Mouse (Mus musculus) embryonic facial prominence, embryonic 14.5 days (tissue): Measurements from ENCODE around the gene Mup21. TPM values are rescaled to one million over a fixed set of nuclear protein-coding genes. Genes with fewer than 3 reads are reported as not detected.
"Not testable (repeated sequence)": the region's sequence is repeated elsewhere in the genome, so short reads cannot be mapped to it uniquely, and the experiment has no call there.

ENCODE experiments used
- ATAC-seq: fragments of 200-750 bp; cut with Nextera tagmentation; 2 replicates; pipeline ENCODE4 v1.8.0; 2017; ENCODE audit warnings: low read depth, moderate number of reproducible peaks, moderate TSS enrichment
- DNase-seq: peaks from one replicate; pipeline ENCODE4 v3.0.0-alpha.2; 2015; ENCODE audit warnings: low spot score
- H3K27ac ChIP-seq: fragments of 300-500 bp; sonication (generic); replicated peaks from 2 replicates; pipeline ENCODE4 v1.5.1; 2014; ENCODE audit warnings: low read depth, mild to moderate bottlenecking, low read length, moderate library complexity
- H3K27me3 ChIP-seq: fragments of 300-500 bp; sonication (generic); replicated peaks from 2 replicates; pipeline ENCODE4 v1.6.1; 2014; ENCODE audit warnings: low read length; ENCODE audit not compliant: control insufficient read depth, insufficient read depth
- H3K36me3 ChIP-seq: fragments of 300-500 bp; sonication (generic); 2 replicates; pipeline ENCODE4 v1.6.1; 2014; ENCODE audit warnings: low read length, mixed read lengths; ENCODE audit not compliant: control insufficient read depth, insufficient read depth
- H3K4me1 ChIP-seq: fragments of 300-500 bp; sonication (generic); 2 replicates; pipeline ENCODE4 v1.6.1; 2014; ENCODE audit warnings: antibody characterized with exemption, low read length; ENCODE audit not compliant: control insufficient read depth, insufficient read depth
- H3K4me2 ChIP-seq: fragments of 300-500 bp; sonication (generic); 2 replicates; pipeline ENCODE4 v1.6.1; 2014; ENCODE audit warnings: low read depth, mild to moderate bottlenecking, low read length, moderate library complexity, mixed read lengths
- H3K4me3 ChIP-seq: fragments of 300-500 bp; sonication (generic); 2 replicates; pipeline ENCODE4 v1.5.1; 2014; ENCODE audit warnings: low read depth, mild to moderate bottlenecking, low read length
- H3K9ac ChIP-seq: fragments of 300-500 bp; sonication (generic); 2 replicates; pipeline ENCODE4 v1.6.1; 2014; ENCODE audit warnings: low read depth, mild to moderate bottlenecking, low read length, moderate library complexity, mixed read lengths
- H3K9me3 ChIP-seq: fragments of 300-500 bp; sonication (generic); 2 replicates; pipeline ENCODE4 v1.6.1; 2016; ENCODE audit warnings: low read length; ENCODE audit not compliant: control insufficient read depth
- WGBS: fragments of 180-500 bp; shearing (Covaris S2); extraction: QIAGEN DNeasy Blood & Tissue Kit; methylation state at CpG from one replicate; pipeline ENCODE4 v1.1.7; 2014; 5-methylcytosine and 5-hydroxymethylcytosine counted together
- polyA plus RNA-seq: library from polyadenylated mRNA; unstranded; fragments of >200 nt; fragmentation: Nextera tagmentation; extraction: Ambion mirVana; gene quantifications from 2 replicates; pipeline ENCODE4 v1.2.1, GENCODE M21; 2014

The Mup21 gene
- polyA plus RNA-seq, result not detected in 2 replicates

GRCm38 (mm10) chr4:62150811-62151210 lies at the start of gene Mup21:
Gene Mup21, minus strand, starts transcription at chr4:62150863.
- 72% methylated on average over 2 of the region's 2 CpGs for WGBS
- ATAC-seq (no peak), DNase-seq (no peak)
- Histone ChIP-seq H3K27ac (no peak within 1 kb of the TSS), H3K4me3 (no peak within 1 kb of the TSS), H3K4me2 (no peak within 1 kb of the TSS), H3K27me3 (no peaks in the 10 kb centered on the region), H3K9me3 (no peaks in the 10 kb centered on the region), H3K36me3 (no peaks in the 10 kb centered on the region), H3K4me1 (no peaks in the 10 kb centered on the region), H3K9ac (no peak within 1 kb of the TSS)

- Histone ChIP-seq H3K9ac (no peak overlapping the region), H3K4me2 (no peak overlapping the region), H3K9me3 (peaks cover 39% of the 10 kb centered on the region), H3K27me3 (no peaks in the 10 kb centered on the region), H3K27ac (no peak overlapping the region), H3K4me3 (no peak overlapping the region), H3K36me3 (peaks cover 91% of the 10 kb centered on the region), H3K4me1 (no peaks in the 10 kb centered on the region)
- ATAC-seq (no peak), DNase-seq (no peak)
- 88% methylated on average over 7 of the region's 7 CpGs for WGBS
Observed at GRCm38 (mm10) chr4:62199923-62200529, 49.4 kb upstream of the Mup21 start.

GRCm38 (mm10) chr4:62188778-62189177 lies 38.1 kb upstream of the Mup21 start:
- Histone ChIP-seq H3K36me3 (peaks cover 55% of the 10 kb centered on the region), H3K4me1 (no peaks in the 10 kb centered on the region), H3K27ac (no peak overlapping the region), H3K9me3 (peaks cover 61% of the 10 kb centered on the region), H3K9ac (no peak overlapping the region), H3K27me3 (no peaks in the 10 kb centered on the region), H3K4me3 (no peak overlapping the region), H3K4me2 (no peak overlapping the region)
- ATAC-seq (no peak), DNase-seq (no peak)

DNA sequence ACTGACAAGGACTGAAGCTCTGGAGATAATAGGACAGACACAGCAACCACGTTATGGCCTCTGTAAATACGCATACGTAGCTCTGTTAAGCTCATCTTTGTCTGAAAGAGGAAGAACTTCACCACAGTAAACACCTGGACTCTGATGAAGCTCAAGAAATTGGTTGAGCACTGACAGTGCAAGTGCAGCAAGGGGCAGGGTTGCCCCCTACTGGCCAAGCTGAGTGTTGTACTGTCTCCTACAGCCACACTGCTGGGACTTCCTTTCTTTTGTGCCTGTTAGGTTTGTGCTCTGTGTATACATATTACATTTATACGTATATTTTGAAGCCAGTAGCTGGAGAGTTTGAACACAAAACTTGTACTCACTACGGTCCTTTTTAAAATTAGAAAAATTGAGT lies 26.6 kb upstream of the Mup21 start:
- DNase-seq (no peak), ATAC-seq (no peak)
- no peaks in the 10 kb centered on the region for H3K4me1 ChIP-seq
- no peaks in the 10 kb centered on the region for H3K36me3 ChIP-seq
- H3K4me3 ChIP-seq, result no peak overlapping the region
- H3K27me3 ChIP-seq, result no peaks in the 10 kb centered on the region
- WGBS, result 43% methylated on average over 5 of the region's 5 CpGs
- H3K27ac ChIP-seq, result no peak overlapping the region
- no peaks in the 10 kb centered on the region for H3K9me3 ChIP-seq
- no peak overlapping the region for H3K9ac ChIP-seq
- H3K4me2 ChIP-seq, result no peak overlapping the region

GRCm38 (mm10) chr4:62174471-62174870 lies 23.8 kb upstream of the Mup21 start:
- Histone ChIP-seq H3K36me3 (no peaks in the 10 kb centered on the region), H3K27ac (no peak overlapping the region), H3K9ac (no peak overlapping the region), H3K27me3 (no peaks in the 10 kb centered on the region), H3K9me3 (no peaks in the 10 kb centered on the region), H3K4me1 (no peaks in the 10 kb centered on the region), H3K4me3 (no peak overlapping the region), H3K4me2 (no peak overlapping the region)
- 83% methylated on average over 4 of the region's 4 CpGs for WGBS
- DNase-seq (no peak), ATAC-seq (no peak)

GRCm38 (mm10) chr4:62167636-62168035 lies 17.0 kb upstream of the Mup21 start:
- H3K4me2 ChIP-seq, H3K9ac ChIP-seq, H3K4me3 ChIP-seq, H3K27ac ChIP-seq, H3K4me1 ChIP-seq, ATAC-seq, H3K9me3 ChIP-seq, H3K36me3 ChIP-seq, H3K27me3 ChIP-seq, DNase-seq: not testable (repeated sequence)
- 94% methylated on average over 13 of the region's 13 CpGs for WGBS

GRCm38 (mm10) chr4:62158401-62158800 lies 7.7 kb upstream of the Mup21 start:
- no peak overlapping the region for H3K9ac ChIP-seq
- ATAC-seq (no peak), DNase-seq (no peak)
- WGBS, result 48% methylated on average over 1 of the region's 1 CpGs
- no peak overlapping the region for H3K4me2 ChIP-seq
- H3K9me3 ChIP-seq, result no peaks in the 10 kb centered on the region
- H3K27me3 ChIP-seq, result no peaks in the 10 kb centered on the region
- H3K27ac ChIP-seq, result no peak overlapping the region
- H3K4me1 ChIP-seq, result no peaks in the 10 kb centered on the region
- no peak overlapping the region for H3K4me3 ChIP-seq
- no peaks in the 10 kb centered on the region for H3K36me3 ChIP-seq

- peaks cover 8% of the 10 kb centered on the region; the same call in 1 of the 2 replicates for H3K9me3 ChIP-seq
- no peak overlapping the region for H3K27ac ChIP-seq
- no peaks in the 10 kb centered on the region for H3K36me3 ChIP-seq
- H3K27me3 ChIP-seq, result no peaks in the 10 kb centered on the region
- DNase-seq, result peak; percentile 6
- no peak overlapping the region for H3K4me2 ChIP-seq
- no peaks in the 10 kb centered on the region for H3K4me1 ChIP-seq
- no peak for ATAC-seq
- no peak overlapping the region for H3K9ac ChIP-seq
- H3K4me3 ChIP-seq, result no peak overlapping the region
- WGBS, result 65% methylated on average over 7 of the region's 7 CpGs
Observed at GRCm38 (mm10) chr4:62133706-62134105, 17.0 kb downstream of the Mup21 start.

- WGBS, result 50% methylated on average over 1 of the region's 2 CpGs
- not testable (repeated sequence) for H3K4me3 ChIP-seq
Observed at GRCm38 (mm10) chr4:62103366-62103765, 47.3 kb downstream of the Mup21 start.

More at GRCm38 (mm10) chr4:62103366-62103765, 47.3 kb downstream of the Mup21 start:
- H3K9ac ChIP-seq, ATAC-seq, H3K27ac ChIP-seq, H3K27me3 ChIP-seq, H3K4me1 ChIP-seq, H3K36me3 ChIP-seq, H3K9me3 ChIP-seq, H3K4me2 ChIP-seq: not testable (repeated sequence)
- peak; percentile 15 for DNase-seq
